Mouse (Mus musculus) E14TG2a.4 (cell line): ENCODE measurements at regions not wholly inside any gene's neighbourhood (a gene's known extent, or its start where the extent isn't known, plus 50 kb on each side); places are given as distances from the start of the nearest gene placed in this dataset.
A peak's percentile ranks its signal among the peaks of the same experiment; 100 is the strongest.
"Not testable (repeated sequence)": the region's sequence is repeated elsewhere in the genome, so short reads cannot be mapped to it uniquely, and the experiment has no call there.

ENCODE experiments used
- H3K27me3 ChIP-seq: 2 replicates; pipeline ENCODE4 v1.6.1; 2014; ENCODE audit warnings: low read length, control low read depth; ENCODE audit not compliant: insufficient read depth
- H3K36me3 ChIP-seq: 2 replicates; pipeline ENCODE4 v1.6.1; 2014; ENCODE audit warnings: low read length, control low read depth; ENCODE audit not compliant: insufficient read depth
- H3K4me1 ChIP-seq: replicated peaks from 2 replicates; pipeline ENCODE4 v1.6.1; 2014; ENCODE audit warnings: low read depth, low read length, control low read depth
- H3K4me3 ChIP-seq: replicated peaks from 2 replicates; pipeline ENCODE4 v1.5.1; 2014; ENCODE audit warnings: mild to moderate bottlenecking, low read length
- H3K9me3 ChIP-seq: 2 replicates; pipeline ENCODE4 v1.6.1; 2014; ENCODE audit warnings: low read length, control low read depth
- CTCF ChIP-seq: conservative IDR thresholded peaks from 2 replicates; pipeline ENCODE4 v1.5.1; 2014; ENCODE audit warnings: low read length
- NANOG ChIP-seq: IDR thresholded peaks from 2 replicates; pipeline ENCODE4 v1.6.1; 2014; ENCODE audit warnings: borderline replicate concordance, low read length, mixed read lengths
- POU5F1 ChIP-seq: IDR thresholded peaks from 2 replicates; pipeline ENCODE4 v1.6.1; 2014; ENCODE audit warnings: low read length, borderline replicate concordance

- Histone ChIP-seq H3K9me3 (peaks cover 3% of the 10 kb centered on the region; the same call in 1 of the 2 replicates), H3K27me3 (no peaks in the 10 kb centered on the region), H3K4me1 (no peaks in the 10 kb centered on the region), H3K4me3 (no peak overlapping the region), H3K36me3 (no peaks in the 10 kb centered on the region)
- TF ChIP-seq CTCF: no peak
- no peak for TF ChIP-seq NANOG
- no peak for TF ChIP-seq POU5F1
Observed at GRCm38 (mm10) chr11:48657851-48658250, 142.3 kb upstream of the Rack1 start.

DNA sequence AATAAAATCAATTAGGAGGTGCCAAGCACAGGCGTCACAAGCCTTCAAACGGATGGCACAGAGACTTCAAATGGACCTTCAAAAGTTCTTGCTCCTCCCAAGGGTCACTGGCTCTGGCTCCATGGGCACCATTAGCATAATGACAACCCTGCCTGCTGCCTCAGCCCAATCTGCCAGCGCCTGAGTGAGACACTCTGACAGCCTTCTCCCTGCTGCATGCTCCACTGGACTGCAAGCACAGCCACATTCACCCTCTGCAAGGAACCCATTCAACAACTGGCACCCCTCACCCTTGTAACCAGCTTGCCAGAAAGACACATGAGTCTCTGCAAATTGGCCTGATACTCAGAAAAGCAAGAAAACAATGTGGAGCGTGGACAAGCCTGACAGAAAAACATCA is 138.5 kb upstream of the Rack1 start:
- H3K4me3 ChIP-seq: no peak overlapping the region
- peaks cover 3% of the 10 kb centered on the region; the same call in 1 of the 2 replicates for H3K9me3 ChIP-seq
- no peak for TF ChIP-seq NANOG
- TF ChIP-seq CTCF: no peak
- no peak for TF ChIP-seq POU5F1
- H3K4me1 ChIP-seq: no peaks in the 10 kb centered on the region
- H3K36me3 ChIP-seq: no peaks in the 10 kb centered on the region
- no peaks in the 10 kb centered on the region for H3K27me3 ChIP-seq

DNA sequence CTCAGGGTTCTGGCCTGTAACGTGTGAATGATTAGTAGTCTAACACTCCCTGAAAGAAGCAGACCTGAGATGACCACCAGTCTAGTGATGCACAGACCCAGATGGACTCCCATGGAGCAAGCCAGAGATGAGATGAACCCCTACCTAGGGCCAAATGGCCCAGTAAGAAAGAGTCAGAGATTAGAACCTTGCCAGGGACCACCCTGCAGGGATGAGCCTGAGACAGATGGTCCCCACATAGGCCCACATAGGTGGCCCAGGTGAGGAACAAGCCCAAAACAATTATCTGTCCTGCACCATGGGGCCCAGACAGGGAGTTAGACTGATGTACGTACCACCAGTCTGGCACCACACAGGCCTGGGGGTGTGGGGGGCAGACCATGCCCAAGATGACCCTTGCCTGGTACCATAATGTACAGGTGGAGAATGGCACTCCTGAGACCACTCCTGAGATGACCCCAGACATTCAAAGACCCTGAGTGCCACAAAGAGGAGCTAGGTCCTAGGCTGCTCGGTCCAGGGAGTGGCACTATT is 115.3 kb upstream of the Rack1 start:
- TF ChIP-seq POU5F1: no peak
- TF ChIP-seq NANOG: no peak
- TF ChIP-seq CTCF: no peak
- Histone ChIP-seq H3K9me3 (no peaks in the 10 kb centered on the region), H3K4me3 (no peak overlapping the region), H3K4me1 (no peaks in the 10 kb centered on the region), H3K27me3 (peaks cover 15% of the 10 kb centered on the region), H3K36me3 (no peaks in the 10 kb centered on the region)

DNA sequence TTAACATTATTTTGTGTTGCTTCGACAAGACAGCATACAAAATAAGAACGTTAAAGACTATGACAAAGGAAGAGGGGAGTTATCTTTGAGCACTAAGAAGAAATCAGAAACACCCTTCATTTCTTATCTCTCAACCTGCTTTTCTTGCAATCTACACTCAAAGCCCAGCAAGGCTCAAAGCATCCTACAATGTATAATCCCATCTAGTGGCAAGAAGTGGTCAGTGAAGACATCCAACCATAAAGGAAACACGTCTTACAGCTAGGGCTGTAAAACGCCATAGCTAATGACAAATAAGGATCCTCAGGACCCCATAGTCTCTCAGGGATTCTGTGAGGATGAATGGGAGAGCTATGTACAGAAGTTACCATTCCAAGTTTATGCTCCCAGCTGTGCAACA is 110.1 kb upstream of the Rack1 start:
- Histone ChIP-seq H3K27me3 (peaks cover 17% of the 10 kb centered on the region), H3K4me3 (no peak overlapping the region), H3K9me3 (no peaks in the 10 kb centered on the region), H3K4me1 (no peaks in the 10 kb centered on the region; the same call in 1 of the 2 replicates), H3K36me3 (no peaks in the 10 kb centered on the region)
- TF ChIP-seq CTCF: no peak
- TF ChIP-seq NANOG: no peak
- no peak for TF ChIP-seq POU5F1

GRCm38 (mm10) chr11:48696352-48696751 is 103.8 kb upstream of the Rack1 start:
- H3K36me3 ChIP-seq: no peaks in the 10 kb centered on the region
- peaks cover 16% of the 10 kb centered on the region for H3K4me1 ChIP-seq
- peaks cover 30% of the 10 kb centered on the region for H3K9me3 ChIP-seq
- TF ChIP-seq CTCF (no peak), POU5F1 (no peak), NANOG (no peak)
- H3K27me3 ChIP-seq: 0 out of 2 replicates have a peak, but pooled peaks cover 6% of the 10 kb centered on the region
- H3K4me3 ChIP-seq: no peak overlapping the region

GRCm38 (mm10) chr11:48697191-48697590 is 102.9 kb upstream of the Rack1 start:
- H3K4me3 ChIP-seq: no peak overlapping the region
- peaks cover 38% of the 10 kb centered on the region for H3K9me3 ChIP-seq
- peaks cover 16% of the 10 kb centered on the region for H3K4me1 ChIP-seq
- no peaks in the 10 kb centered on the region for H3K36me3 ChIP-seq
- H3K27me3 ChIP-seq: 0 out of 2 replicates have a peak, but pooled peaks cover 6% of the 10 kb centered on the region
- TF ChIP-seq POU5F1 (peak; percentile 91), NANOG (peak; percentile 96), CTCF (no peak)

- Histone ChIP-seq H3K4me3 (no peak overlapping the region), H3K27me3 (no peaks in the 10 kb centered on the region), H3K4me1 (peaks cover 36% of the 10 kb centered on the region), H3K9me3 (peaks cover 9% of the 10 kb centered on the region), H3K36me3 (no peaks in the 10 kb centered on the region)
- no peak for TF ChIP-seq CTCF
- no peak for TF ChIP-seq POU5F1
- TF ChIP-seq NANOG: no peak
Observed at GRCm38 (mm10) chr11:48707192-48707591, 92.9 kb upstream of the Rack1 start.

GRCm38 (mm10) chr11:48710972-48711371 is 89.2 kb upstream of the Rack1 start:
- no peaks in the 10 kb centered on the region for H3K27me3 ChIP-seq
- H3K36me3 ChIP-seq: no peaks in the 10 kb centered on the region
- H3K4me1 ChIP-seq: peaks cover 32% of the 10 kb centered on the region
- no peak overlapping the region for H3K4me3 ChIP-seq
- H3K9me3 ChIP-seq: 0 out of 2 replicates have a peak, but pooled peaks cover 4% of the 10 kb centered on the region
- TF ChIP-seq NANOG (no peak), CTCF (no peak), POU5F1 (no peak)

- H3K36me3 ChIP-seq: no peaks in the 10 kb centered on the region
- H3K4me3 ChIP-seq: no peak overlapping the region
- H3K27me3 ChIP-seq: no peaks in the 10 kb centered on the region
- TF ChIP-seq NANOG: no peak
- TF ChIP-seq CTCF: no peak
- no peak for TF ChIP-seq POU5F1
- H3K9me3 ChIP-seq: no peaks in the 10 kb centered on the region
- no peaks in the 10 kb centered on the region for H3K4me1 ChIP-seq
Observed at GRCm38 (mm10) chr11:48724068-48724467, 76.1 kb upstream of the Rack1 start.

DNA sequence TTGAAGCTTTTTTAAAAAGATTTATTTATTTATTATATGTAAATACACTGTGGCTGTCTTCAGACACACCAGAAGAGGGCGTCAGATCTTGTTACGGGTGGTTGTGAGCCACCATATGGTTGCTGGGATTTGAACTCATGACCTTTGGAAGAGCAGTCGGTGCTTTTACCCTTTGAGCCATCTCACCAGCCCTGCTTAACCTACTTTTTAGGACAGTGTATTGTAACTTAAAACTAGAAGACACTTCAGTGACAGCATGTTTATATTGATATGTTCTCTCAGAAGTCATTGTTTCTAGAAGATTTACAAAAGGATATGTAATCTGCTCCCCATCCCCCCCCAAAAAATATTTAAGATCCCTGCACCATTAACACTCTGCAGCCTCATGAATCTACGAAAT is 69.3 kb upstream of the Rack1 start:
- not testable (repeated sequence) for H3K4me1 ChIP-seq, H3K36me3 ChIP-seq, H3K27me3 ChIP-seq, H3K9me3 ChIP-seq, H3K4me3 ChIP-seq
